Mouse (Mus musculus) midbrain, embryonic 12.5 days (tissue): ENCODE results near the gene Asb18. TPM values are rescaled to one million over a fixed set of nuclear protein-coding genes. Genes with fewer than 3 reads are reported as not detected.

Experiments used
- ATAC-seq: fragments of 200-750 bp; cut with Nextera tagmentation; 2 replicates; pipeline ENCODE4 v1.8.0; 2017; ENCODE audit warnings: low read depth, moderate TSS enrichment, moderate library complexity; ENCODE audit not compliant: low FRiP score
- H3K27ac ChIP-seq: fragments of 300-500 bp; sonication (generic); replicated peaks from 2 replicates; pipeline ENCODE4 v1.5.1; 2016; ENCODE audit warnings: mild to moderate bottlenecking
- H3K27me3 ChIP-seq: fragments of 300-500 bp; sonication (generic); 2 replicates; pipeline ENCODE4 v1.6.1; 2016; ENCODE audit warnings: mild to moderate bottlenecking
- H3K36me3 ChIP-seq: fragments of 300-500 bp; sonication (generic); 2 replicates; pipeline ENCODE4 v1.6.1; 2016
- H3K4me1 ChIP-seq: fragments of 300-500 bp; sonication (generic); 2 replicates; pipeline ENCODE4 v1.6.1; 2016
- H3K4me2 ChIP-seq: fragments of 300-500 bp; sonication (generic); replicated peaks from 2 replicates; pipeline ENCODE4 v1.6.1; 2016; ENCODE audit warnings: mild to moderate bottlenecking, moderate library complexity
- H3K4me3 ChIP-seq: fragments of 300-500 bp; sonication (generic); 2 replicates; pipeline ENCODE4 v1.5.1; 2016; ENCODE audit warnings: mild to moderate bottlenecking
- H3K9ac ChIP-seq: fragments of 300-500 bp; sonication (generic); replicated peaks from 2 replicates; pipeline ENCODE4 v1.6.1; 2016; ENCODE audit warnings: mild to moderate bottlenecking, moderate library complexity
- H3K9me3 ChIP-seq: fragments of 300-500 bp; sonication (generic); 2 replicates; pipeline ENCODE4 v1.6.1; 2016; ENCODE audit warnings: mild to moderate bottlenecking
- WGBS: fragments of 180-500 bp; shearing (Covaris S2); methylation state at CpG from one replicate; pipeline ENCODE4 v1.1.7; 2016; 5-methylcytosine and 5-hydroxymethylcytosine counted together
- polyA plus RNA-seq: library from polyadenylated mRNA; unstranded; fragments of >200 nt; fragmentation: Nextera tagmentation; extraction: Ambion mirVana; gene quantifications from 2 replicates; pipeline ENCODE4 v1.2.1, GENCODE M21; 2016

Gene Asb18
- polyA plus RNA-seq, 1 experiment from 2014 or later: 0.18 TPM

DNA sequence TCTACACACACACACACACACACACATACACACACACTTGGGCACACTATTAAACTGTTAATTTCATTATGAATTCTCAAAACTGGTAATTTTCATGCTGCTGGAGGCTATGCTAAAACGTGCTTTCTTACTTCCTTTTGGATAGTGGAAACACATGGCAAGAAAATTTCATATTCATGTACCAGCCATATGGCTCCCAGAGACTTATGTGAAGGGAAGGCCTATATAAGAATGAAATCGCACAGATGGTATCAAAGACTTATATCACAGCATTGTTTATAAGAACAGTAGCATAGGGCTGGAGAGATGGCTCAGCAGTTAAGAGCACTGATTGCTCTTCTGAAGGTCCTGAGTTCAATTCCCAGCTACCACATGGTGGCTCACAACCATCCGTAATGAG lies 2.3 kb downstream of the Asb18 start:
- ATAC-seq: no peak
- H3K4me1 ChIP-seq: no peaks in the 10 kb centered on the region
- no peak overlapping the region for H3K4me2 ChIP-seq
- H3K27me3 ChIP-seq: peaks cover 5% of the 10 kb centered on the region; the same call in 1 of the 2 replicates
- no peak overlapping the region for H3K27ac ChIP-seq
- H3K36me3 ChIP-seq: no peaks in the 10 kb centered on the region
- H3K4me3 ChIP-seq: no peak overlapping the region
- H3K9ac ChIP-seq: no peak overlapping the region
- no peaks in the 10 kb centered on the region for H3K9me3 ChIP-seq
- WGBS: 82% methylated on average over 3 of the region's 3 CpGs

DNA sequence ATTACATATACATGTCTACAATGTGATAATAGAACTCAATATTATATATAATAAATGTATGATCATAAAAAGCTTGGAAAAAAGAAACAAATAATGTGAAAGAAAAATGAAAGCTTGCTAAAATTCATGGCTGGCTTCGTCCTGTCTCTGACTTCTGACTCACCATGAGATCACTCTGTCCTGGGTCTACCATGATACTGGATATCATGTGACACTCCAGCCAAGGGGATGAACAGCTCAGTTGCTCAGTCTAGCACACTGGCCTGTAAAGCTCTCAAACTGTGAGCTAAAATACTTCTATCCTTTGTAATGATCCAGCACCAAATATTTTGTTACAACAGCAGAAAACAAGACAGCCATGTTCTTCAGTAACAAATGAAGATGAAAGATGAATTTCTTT lies 4.4 kb downstream of the Asb18 start:
- ATAC-seq: no peak
- Histone ChIP-seq H3K27ac (no peak overlapping the region), H3K4me1 (no peaks in the 10 kb centered on the region), H3K4me2 (no peak overlapping the region), H3K9ac (no peak overlapping the region), H3K9me3 (no peaks in the 10 kb centered on the region), H3K36me3 (no peaks in the 10 kb centered on the region), H3K27me3 (peaks cover 8% of the 10 kb centered on the region; the same call in 1 of the 2 replicates), H3K4me3 (no peak overlapping the region)
- 83% methylated on average over 1 of the region's 1 CpGs for WGBS

DNA sequence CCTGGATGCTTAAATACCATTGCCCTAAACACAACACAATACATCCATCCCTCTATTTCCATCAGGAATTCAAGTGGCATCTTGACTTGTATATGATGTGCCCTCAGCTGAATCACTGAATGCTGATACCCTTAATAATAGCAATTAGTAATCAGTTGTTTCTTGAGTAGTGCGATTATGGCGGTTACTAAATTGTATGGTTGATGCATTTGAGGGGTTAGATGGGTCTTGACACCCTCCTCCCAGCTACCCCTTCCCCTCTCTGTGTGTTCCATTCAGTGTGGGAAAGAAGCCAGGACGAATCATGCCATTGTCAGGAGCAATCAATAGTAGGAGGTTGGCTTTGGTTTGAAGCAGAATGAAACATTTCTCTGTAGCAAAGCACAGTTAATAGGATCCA lies 5.3 kb downstream of the Asb18 start:
- no peaks in the 10 kb centered on the region for H3K36me3 ChIP-seq
- H3K27me3 ChIP-seq: peaks cover 7% of the 10 kb centered on the region; the same call in 1 of the 2 replicates
- H3K4me1 ChIP-seq: no peaks in the 10 kb centered on the region
- no peak overlapping the region for H3K4me2 ChIP-seq
- H3K27ac ChIP-seq: no peak overlapping the region
- no peak overlapping the region for H3K9ac ChIP-seq
- no peak for ATAC-seq
- H3K4me3 ChIP-seq: no peak overlapping the region
- 80% methylated on average over 3 of the region's 3 CpGs for WGBS
- H3K9me3 ChIP-seq: no peaks in the 10 kb centered on the region

DNA sequence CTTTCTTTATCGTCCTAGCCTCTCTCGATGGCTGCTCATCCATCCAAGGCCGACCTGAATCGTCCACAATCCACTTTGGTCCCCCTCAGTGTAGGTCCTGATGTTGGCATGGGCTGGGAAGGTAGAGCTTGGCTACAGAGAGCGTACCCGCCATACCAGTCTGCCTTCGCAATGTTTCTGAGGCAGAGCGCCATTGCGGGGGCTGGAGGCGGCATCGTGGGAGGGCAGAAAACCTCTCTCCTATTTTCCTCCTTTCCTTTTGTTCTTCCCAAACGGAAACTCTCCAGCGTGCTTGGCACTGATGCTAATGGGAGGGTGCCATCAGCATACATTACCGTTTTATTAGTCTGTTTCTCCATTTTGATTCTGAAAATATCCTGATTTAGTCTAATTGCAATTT lies 7.8 kb downstream of the Asb18 start:
- peaks cover 7% of the 10 kb centered on the region; the same call in 1 of the 2 replicates for H3K27me3 ChIP-seq
- H3K36me3 ChIP-seq: no peaks in the 10 kb centered on the region
- no peak overlapping the region for H3K27ac ChIP-seq
- ATAC-seq: no peak
- H3K9me3 ChIP-seq: no peaks in the 10 kb centered on the region
- no peak overlapping the region for H3K4me2 ChIP-seq
- no peak overlapping the region for H3K9ac ChIP-seq
- H3K4me3 ChIP-seq: no peak overlapping the region
- no peaks in the 10 kb centered on the region for H3K4me1 ChIP-seq
- 76% methylated on average over 14 of the region's 14 CpGs for WGBS

DNA sequence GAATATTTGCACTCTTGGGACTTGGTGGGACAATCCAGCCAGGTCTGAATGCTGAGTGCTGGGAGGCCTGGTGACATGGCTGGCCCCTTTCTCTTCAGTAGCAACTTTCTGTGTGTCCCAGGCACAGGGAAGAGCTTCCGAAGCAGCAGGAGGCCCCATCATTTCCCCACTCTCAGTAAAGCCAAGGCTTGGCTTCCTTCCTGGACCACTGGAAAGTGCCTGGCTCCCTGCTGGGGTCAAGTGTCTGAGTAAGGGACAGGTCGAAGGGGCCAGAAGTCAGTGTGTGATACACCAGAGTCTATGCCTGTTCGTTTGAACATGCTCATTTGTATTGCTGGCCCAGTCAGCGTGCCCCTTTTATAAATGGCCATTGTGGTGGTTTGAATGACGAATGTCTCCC lies 13.5 kb downstream of the Asb18 start:
- ATAC-seq: no peak
- Histone ChIP-seq H3K4me1 (no peaks in the 10 kb centered on the region), H3K4me2 (no peak overlapping the region), H3K4me3 (no peak overlapping the region), H3K9me3 (no peaks in the 10 kb centered on the region), H3K27ac (no peak overlapping the region), H3K9ac (no peak overlapping the region), H3K27me3 (peaks cover 18% of the 10 kb centered on the region), H3K36me3 (no peaks in the 10 kb centered on the region)
- WGBS: 51% methylated on average over 5 of the region's 5 CpGs

DNA sequence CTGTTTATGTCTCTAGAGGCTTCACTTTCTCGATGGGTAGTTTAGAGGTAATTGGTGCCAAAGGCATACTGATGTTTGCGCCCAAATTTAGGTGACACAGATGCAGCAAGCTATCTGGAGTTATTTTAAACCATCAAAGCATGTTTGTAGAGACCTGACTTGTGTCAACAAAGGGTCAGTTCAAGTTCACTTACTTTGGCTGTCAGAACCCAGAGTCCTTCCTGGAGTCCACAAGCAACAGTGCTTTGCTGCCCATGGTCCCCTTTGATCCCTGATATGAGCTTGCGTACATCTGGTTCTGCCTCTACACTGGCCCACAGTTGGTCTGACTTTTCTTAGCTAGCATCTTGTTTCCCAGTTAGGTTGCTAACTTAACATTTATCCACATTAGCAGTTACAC lies 14.6 kb downstream of the Asb18 start:
- Histone ChIP-seq H3K4me2 (no peak overlapping the region), H3K36me3 (no peaks in the 10 kb centered on the region), H3K27ac (no peak overlapping the region), H3K4me1 (no peaks in the 10 kb centered on the region), H3K27me3 (peaks cover 29% of the 10 kb centered on the region), H3K9me3 (no peaks in the 10 kb centered on the region), H3K4me3 (no peak overlapping the region), H3K9ac (no peak overlapping the region)
- 87% methylated on average over 3 of the region's 3 CpGs for WGBS
- ATAC-seq: no peak

DNA sequence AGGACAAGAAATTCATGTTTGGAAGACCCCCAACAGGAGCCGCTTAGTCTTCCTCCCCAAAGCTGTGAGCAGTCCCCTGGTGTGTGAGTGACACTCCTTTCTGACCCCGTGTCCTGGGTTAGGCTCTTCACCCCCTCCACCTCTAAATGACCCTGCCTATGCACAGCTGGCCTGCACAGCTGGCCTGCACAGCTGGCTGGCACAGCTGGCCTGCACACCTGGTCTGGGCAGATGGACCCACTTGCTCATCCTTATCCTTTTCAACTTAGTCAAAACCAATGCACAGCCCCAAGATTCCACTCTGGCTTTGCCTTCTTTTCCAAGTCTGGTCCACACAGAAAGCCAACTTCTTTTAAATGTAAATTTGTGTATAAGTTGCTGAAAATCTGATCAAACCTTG lies 15.8 kb downstream of the Asb18 start:
- Histone ChIP-seq H3K9me3 (no peaks in the 10 kb centered on the region), H3K4me1 (no peaks in the 10 kb centered on the region), H3K27ac (no peak overlapping the region), H3K36me3 (no peaks in the 10 kb centered on the region), H3K4me2 (no peak overlapping the region), H3K4me3 (no peak overlapping the region), H3K27me3 (peaks cover 41% of the 10 kb centered on the region), H3K9ac (no peak overlapping the region)
- no peak for ATAC-seq
- WGBS: 71% methylated on average over 2 of the region's 2 CpGs

DNA sequence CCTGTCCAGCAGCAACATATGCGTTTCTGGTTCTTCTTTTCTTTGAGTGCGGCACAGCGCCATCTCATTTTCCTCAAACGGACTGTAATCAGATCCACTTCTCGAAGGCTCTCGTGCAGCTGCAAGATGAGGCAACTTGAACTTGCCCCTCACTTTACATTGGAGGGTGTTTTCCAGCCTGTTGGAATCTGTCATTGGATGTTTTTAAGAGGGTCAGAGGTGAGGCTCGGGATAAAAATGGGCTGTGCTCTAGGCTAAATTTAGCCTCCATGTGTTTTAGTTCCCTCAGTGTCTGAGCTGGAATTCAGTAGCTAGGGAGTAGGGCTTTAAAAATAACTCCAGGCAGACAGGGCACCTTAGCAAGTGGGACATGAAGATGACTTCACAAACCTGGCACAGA lies 16.4 kb downstream of the Asb18 start:
- Histone ChIP-seq H3K4me1 (no peaks in the 10 kb centered on the region), H3K4me2 (no peak overlapping the region), H3K4me3 (no peak overlapping the region), H3K27me3 (peaks cover 47% of the 10 kb centered on the region), H3K9ac (no peak overlapping the region), H3K36me3 (no peaks in the 10 kb centered on the region), H3K27ac (no peak overlapping the region), H3K9me3 (no peaks in the 10 kb centered on the region)
- ATAC-seq: no peak
- 69% methylated on average over 7 of the region's 7 CpGs for WGBS

DNA sequence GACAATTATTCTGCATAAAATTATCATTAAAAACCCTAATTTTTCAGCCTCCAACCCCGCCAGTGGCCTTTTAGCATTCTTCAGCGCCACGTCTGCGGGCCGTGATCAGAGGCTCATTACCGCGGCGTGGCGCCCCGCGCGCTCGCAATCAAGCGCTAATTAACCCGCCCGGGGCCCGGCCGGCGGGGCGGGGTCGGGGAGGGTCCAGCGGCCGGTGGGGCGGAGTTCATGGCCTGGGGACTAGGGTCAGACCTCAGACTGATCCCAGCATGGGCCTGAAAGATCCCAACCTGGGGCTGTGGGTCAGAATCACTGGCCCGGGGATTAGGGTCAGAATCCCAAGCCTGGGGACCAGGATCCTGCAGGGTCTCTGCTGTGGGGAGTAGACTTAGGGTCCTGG lies 22.2 kb downstream of the Asb18 start:
- no peak overlapping the region for H3K27ac ChIP-seq
- peak overlapping the region; percentile 53 for H3K4me2 ChIP-seq
- peak overlapping the region; percentile 37; the same call in 1 of the 2 replicates for H3K9ac ChIP-seq
- H3K4me3 ChIP-seq: peak overlapping the region; percentile 32
- H3K36me3 ChIP-seq: no peaks in the 10 kb centered on the region
- H3K9me3 ChIP-seq: no peaks in the 10 kb centered on the region
- H3K4me1 ChIP-seq: peaks cover 13% of the 10 kb centered on the region
- ATAC-seq: no peak; the same call in 1 of the 2 replicates
- H3K27me3 ChIP-seq: peaks cover 63% of the 10 kb centered on the region
- whole genome bisulfite sequencing: 2% methylated on average over 25 of the region's 25 CpGs

DNA sequence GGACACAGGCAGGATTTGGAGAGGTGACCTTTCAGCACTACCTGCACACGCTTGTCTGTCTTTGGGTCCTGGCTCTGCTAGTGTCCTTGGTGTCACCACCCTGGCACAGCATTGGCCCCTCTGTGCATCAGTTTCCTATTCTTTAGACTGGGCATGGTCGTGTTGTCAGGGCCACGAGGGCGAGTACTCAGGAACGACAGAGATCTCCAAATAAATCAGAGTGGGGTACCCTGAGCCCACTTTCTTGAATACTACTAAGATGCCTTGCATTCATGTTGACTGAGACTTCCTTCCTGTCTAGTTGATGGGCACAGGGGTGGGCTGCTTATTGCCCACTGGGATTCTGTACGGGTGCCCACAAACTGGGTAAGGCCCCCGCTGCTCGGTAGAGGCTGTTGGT lies 37.2 kb downstream of the Asb18 start:
- Histone ChIP-seq H3K4me2 (no peak overlapping the region), H3K36me3 (no peaks in the 10 kb centered on the region), H3K4me3 (no peak overlapping the region), H3K9me3 (no peaks in the 10 kb centered on the region), H3K27ac (no peak overlapping the region), H3K4me1 (no peaks in the 10 kb centered on the region), H3K27me3 (0 out of 2 replicates have a peak, but pooled peaks cover 3% of the 10 kb centered on the region), H3K9ac (no peak overlapping the region)
- 91% methylated on average over 8 of the region's 8 CpGs for WGBS
- no peak for ATAC-seq

DNA sequence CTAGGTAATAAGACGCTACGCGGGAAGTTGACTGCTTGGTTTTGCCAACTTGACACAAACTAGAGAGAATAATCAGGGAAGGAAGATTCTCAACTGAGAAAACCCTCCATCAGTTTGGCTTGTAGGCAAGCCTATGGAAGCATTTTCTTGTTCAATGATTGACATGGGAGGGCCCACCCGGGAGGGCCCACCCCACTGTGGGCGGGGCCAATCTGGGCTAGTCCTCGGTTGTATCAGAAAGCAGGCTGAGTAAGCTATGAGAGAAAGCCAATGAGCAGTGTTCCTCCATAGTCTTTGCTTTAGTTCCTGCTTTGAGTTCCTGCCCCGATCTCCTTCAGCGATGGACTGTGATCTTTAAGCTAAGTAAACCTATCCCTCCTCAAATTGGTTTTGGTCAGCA lies 38.1 kb downstream of the Asb18 start:
- Histone ChIP-seq H3K4me3 (no peak overlapping the region), H3K27me3 (peaks cover 11% of the 10 kb centered on the region; the same call in 1 of the 2 replicates), H3K9me3 (no peaks in the 10 kb centered on the region), H3K9ac (no peak overlapping the region), H3K4me2 (no peak overlapping the region), H3K4me1 (no peaks in the 10 kb centered on the region), H3K36me3 (no peaks in the 10 kb centered on the region), H3K27ac (no peak overlapping the region)
- no peak for ATAC-seq
- WGBS: 81% methylated on average over 8 of the region's 8 CpGs

DNA sequence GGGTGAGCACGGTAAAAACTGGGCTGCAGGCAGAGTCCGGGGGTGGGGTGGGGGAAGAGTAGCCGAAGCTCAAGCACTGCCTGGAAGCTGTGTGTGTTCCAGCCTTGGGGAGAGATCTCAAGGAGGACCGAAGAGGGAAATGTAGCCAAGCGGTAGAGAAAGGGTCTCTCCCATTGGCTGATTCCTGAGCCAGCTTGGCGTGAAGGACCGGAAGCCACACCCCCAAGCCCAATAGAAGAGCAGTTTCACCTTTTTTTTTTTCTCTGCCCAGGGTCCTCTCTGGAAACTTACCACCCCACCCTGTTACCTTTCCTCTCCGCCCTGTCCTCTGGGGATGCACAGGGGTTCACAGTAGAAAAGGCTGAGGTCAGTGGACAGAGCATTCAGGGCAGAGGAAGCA lies 39.9 kb downstream of the Asb18 start:
- Histone ChIP-seq H3K4me3 (no peak overlapping the region), H3K4me1 (no peaks in the 10 kb centered on the region), H3K27ac (no peak overlapping the region), H3K27me3 (peaks cover 30% of the 10 kb centered on the region), H3K36me3 (no peaks in the 10 kb centered on the region), H3K9me3 (no peaks in the 10 kb centered on the region), H3K9ac (no peak overlapping the region), H3K4me2 (no peak overlapping the region)
- 79% methylated on average over 8 of the region's 8 CpGs for WGBS
- no peak for ATAC-seq

DNA sequence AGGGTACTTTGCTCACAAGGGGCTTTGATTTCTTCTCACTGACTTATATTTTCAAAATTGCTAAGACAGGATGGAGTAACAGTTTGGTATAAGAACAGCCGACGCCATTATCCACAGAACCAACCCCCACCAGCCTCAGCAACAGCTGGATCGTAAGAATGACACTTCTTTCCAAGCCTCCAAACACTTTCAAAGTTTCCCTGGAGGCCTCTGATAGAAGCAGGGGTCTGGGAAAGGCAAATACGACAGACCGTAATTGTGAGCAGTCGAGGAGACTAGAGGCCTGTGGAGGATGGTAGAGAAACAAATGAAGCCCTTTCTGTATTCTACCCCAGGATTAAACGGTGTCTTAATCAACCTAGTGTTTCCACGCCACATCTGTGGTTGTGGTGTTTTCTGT lies 42.6 kb downstream of the Asb18 start:
- no peak overlapping the region for H3K9ac ChIP-seq
- H3K4me1 ChIP-seq: peaks cover 8% of the 10 kb centered on the region
- H3K27me3 ChIP-seq: peaks cover 56% of the 10 kb centered on the region
- ATAC-seq: no peak
- no peak overlapping the region for H3K4me3 ChIP-seq
- 67% methylated on average over 8 of the region's 8 CpGs for WGBS
- H3K4me2 ChIP-seq: no peak overlapping the region
- H3K9me3 ChIP-seq: no peaks in the 10 kb centered on the region
- H3K27ac ChIP-seq: no peak overlapping the region
- no peaks in the 10 kb centered on the region for H3K36me3 ChIP-seq
